Mouse (Mus musculus): Measurements from ENCODE around the gene Pik3r2. TPM values are rescaled to one million over a fixed set of nuclear protein-coding genes. Genes with fewer than 3 reads are reported as not detected.

Pik3r2 gene
- total and polyA plus RNA-seq, 2 experiments from 2014 or later, result 32.5 to 36.6 TPM

- Histone ChIP-seq H3K4me1 (ENCODE audit: control insufficient read depth, insufficient read depth) (peaks cover 7% of the 10 kb centered on the region), H3K9ac (replicated peaks; ENCODE audit: low read depth, low read length) (no peak overlapping the region), H3K4me2 (ENCODE audit: low read depth, low read length) (no peak overlapping the region), H3K27me3 (ENCODE audit: control insufficient read depth, insufficient read depth, low read length) (0 out of 2 replicates have a peak, but pooled peaks cover 5% of the 10 kb centered on the region), H3K36me3 (replicated peaks; ENCODE audit: control insufficient read depth, insufficient read depth, low read length) (peaks cover 23% of the 10 kb centered on the region), H3K9me3 (replicated peaks; ENCODE audit: control insufficient read depth, low read length) (no peaks in the 10 kb centered on the region), H3K27ac (ENCODE audit: low read depth) (no peak overlapping the region), H3K4me3 (ENCODE audit: low read depth, low read length) (no peak overlapping the region)
- TF ChIP-seq EP300 (IDR thresholded peaks at IDR 0.05; ENCODE audit: low read depth), result no peak
- no peak for TF ChIP-seq CTCF (IDR thresholded peaks at IDR 0.05; ENCODE audit: low read depth)
- 74% methylated on average over 10 of the region's 10 CpGs for WGBS
- ATAC-seq (ENCODE audit: insufficient read depth, low read depth) (no peak), DNase-seq (ENCODE audit: low spot score) (no peak)
Observed at GRCm38 (mm10) chr8:70789046-70789445, 12.5 kb upstream of the Pik3r2 start.

GRCm38 (mm10) chr8:70787941-70788667, 11.6 kb upstream of the Pik3r2 start:
- Histone ChIP-seq H3K36me3 (replicated peaks; ENCODE audit: control insufficient read depth, insufficient read depth, low read length) (peaks cover 32% of the 10 kb centered on the region), H3K27me3 (ENCODE audit: control insufficient read depth, insufficient read depth, low read length) (no peaks in the 10 kb centered on the region), H3K27ac (ENCODE audit: low read depth) (no peak overlapping the region), H3K4me2 (ENCODE audit: low read depth, low read length) (no peak overlapping the region), H3K4me1 (ENCODE audit: control insufficient read depth, insufficient read depth) (peaks cover 7% of the 10 kb centered on the region), H3K9me3 (replicated peaks; ENCODE audit: control insufficient read depth, low read length) (no peaks in the 10 kb centered on the region), H3K9ac (replicated peaks; ENCODE audit: low read depth, low read length) (no peak overlapping the region), H3K4me3 (ENCODE audit: low read depth, low read length) (no peak overlapping the region)
- DNase-seq (ENCODE audit: low spot score), result no peak
- WGBS, result 32% methylated on average over 30 of the region's 30 CpGs
- TF ChIP-seq EP300 (IDR thresholded peaks at IDR 0.05; ENCODE audit: low read depth) (no peak), CTCF (IDR thresholded peaks at IDR 0.05; ENCODE audit: low read depth) (no peak)
- no peak for ATAC-seq (ENCODE audit: insufficient read depth, low read depth)

GRCm38 (mm10) chr8:70787051-70787445, 10.5 kb upstream of the Pik3r2 start:
- H3K4me3 ChIP-seq (ENCODE audit: low read depth, low read length), result no peak overlapping the region
- WGBS, result 92% methylated on average over 3 of the region's 3 CpGs
- no peaks in the 10 kb centered on the region for H3K4me1 ChIP-seq (ENCODE audit: control insufficient read depth, insufficient read depth)
- no peaks in the 10 kb centered on the region for H3K27me3 ChIP-seq (ENCODE audit: control insufficient read depth, insufficient read depth, low read length)
- DNase-seq (ENCODE audit: low spot score) (no peak), ATAC-seq (ENCODE audit: insufficient read depth, low read depth) (no peak)
- no peaks in the 10 kb centered on the region for H3K9me3 ChIP-seq (replicated peaks; ENCODE audit: control insufficient read depth, low read length)
- H3K36me3 ChIP-seq (replicated peaks; ENCODE audit: control insufficient read depth, insufficient read depth, low read length), result peaks cover 36% of the 10 kb centered on the region
- no peak for TF ChIP-seq CTCF (IDR thresholded peaks at IDR 0.05; ENCODE audit: low read depth)
- no peak for TF ChIP-seq EP300 (IDR thresholded peaks at IDR 0.05; ENCODE audit: low read depth)
- no peak overlapping the region for H3K9ac ChIP-seq (replicated peaks; ENCODE audit: low read depth, low read length)
- H3K27ac ChIP-seq (ENCODE audit: low read depth), result no peak overlapping the region
- H3K4me2 ChIP-seq (ENCODE audit: low read depth, low read length), result no peak overlapping the region

GRCm38 (mm10) chr8:70786291-70787050, 10.0 kb upstream of the Pik3r2 start:
- no peaks in the 10 kb centered on the region for H3K4me1 ChIP-seq (ENCODE audit: control insufficient read depth, insufficient read depth)
- DNase-seq (ENCODE audit: low spot score) (no peak), ATAC-seq (ENCODE audit: insufficient read depth, low read depth) (no peak)
- no peak overlapping the region for H3K9ac ChIP-seq (replicated peaks; ENCODE audit: low read depth, low read length)
- no peak overlapping the region for H3K4me2 ChIP-seq (ENCODE audit: low read depth, low read length)
- H3K27ac ChIP-seq (ENCODE audit: low read depth), result no peak overlapping the region
- no peaks in the 10 kb centered on the region for H3K27me3 ChIP-seq (ENCODE audit: control insufficient read depth, insufficient read depth, low read length)
- TF ChIP-seq EP300 (IDR thresholded peaks at IDR 0.05; ENCODE audit: low read depth) (no peak), CTCF (IDR thresholded peaks at IDR 0.05; ENCODE audit: low read depth) (no peak)
- WGBS, result 90% methylated on average over 25 of the region's 25 CpGs
- H3K36me3 ChIP-seq (replicated peaks; ENCODE audit: control insufficient read depth, insufficient read depth, low read length), result peaks cover 41% of the 10 kb centered on the region
- H3K4me3 ChIP-seq (ENCODE audit: low read depth, low read length), result no peak overlapping the region
- no peaks in the 10 kb centered on the region for H3K9me3 ChIP-seq (replicated peaks; ENCODE audit: control insufficient read depth, low read length)

GRCm38 (mm10) chr8:70780093-70780492, 3.6 kb upstream of the Pik3r2 start:
- H3K9ac ChIP-seq (replicated peaks; ENCODE audit: low read depth, low read length), result no peak overlapping the region
- WGBS, result 70% methylated on average over 11 of the region's 11 CpGs

More at GRCm38 (mm10) chr8:70780093-70780492, 3.6 kb upstream of the Pik3r2 start:
- Histone ChIP-seq H3K4me2 (ENCODE audit: low read depth, low read length) (no peak overlapping the region), H3K27me3 (ENCODE audit: control insufficient read depth, insufficient read depth, low read length) (no peaks in the 10 kb centered on the region), H3K27ac (ENCODE audit: low read depth) (no peak overlapping the region), H3K4me3 (ENCODE audit: low read depth, low read length) (no peak overlapping the region), H3K4me1 (ENCODE audit: control insufficient read depth, insufficient read depth) (peaks cover 18% of the 10 kb centered on the region), H3K9me3 (replicated peaks; ENCODE audit: control insufficient read depth, low read length) (no peaks in the 10 kb centered on the region), H3K36me3 (replicated peaks; ENCODE audit: control insufficient read depth, insufficient read depth, low read length) (peaks cover 30% of the 10 kb centered on the region)
- no peak for ATAC-seq (ENCODE audit: insufficient read depth, low read depth)
- DNase-seq (ENCODE audit: low spot score), result no peak
- TF ChIP-seq CTCF (IDR thresholded peaks at IDR 0.05; ENCODE audit: low read depth) (no peak), EP300 (IDR thresholded peaks at IDR 0.05; ENCODE audit: low read depth) (no peak)

Measured in heart, postnatal 0 days (tissue).